Mouse (Mus musculus) liver, embryonic 14.5 days (tissue): ENCODE data around the gene Sco2. TPM values are rescaled to one million over a fixed set of nuclear protein-coding genes. Genes with fewer than 3 reads are reported as not detected.

ENCODE experiments used
- ATAC-seq: fragments of 200-750 bp; cut with Nextera tagmentation; 2 replicates; pipeline ENCODE4 v1.8.0; 2017; ENCODE audit warnings: moderate number of reproducible peaks, mild to moderate bottlenecking, moderate library complexity; ENCODE audit not compliant: insufficient read depth
- DNase-seq, 3 experiments: peaks; one replicate each; pipeline ENCODE4 v3.0.0-alpha.2; 2012 to 2013; ENCODE audit warnings: low read depth in 3 of 3, low spot score in 3 of 3
- H3K27ac ChIP-seq: fragments of 300-500 bp; sonication (generic); 2 replicates; pipeline ENCODE4 v1.5.1; 2014; ENCODE audit warnings: moderate library complexity, mild to moderate bottlenecking, control low read depth, inconsistent platforms
- H3K27me3 ChIP-seq: fragments of 300-500 bp; sonication (generic); 2 replicates; pipeline ENCODE4 v1.6.1; 2014; ENCODE audit warnings: mild to moderate bottlenecking, low read length, moderate library complexity; ENCODE audit not compliant: control insufficient read depth, insufficient read depth
- H3K36me3 ChIP-seq: fragments of 300-500 bp; sonication (generic); replicated peaks from 2 replicates; pipeline ENCODE4 v1.6.1; 2014; ENCODE audit warnings: low read depth; ENCODE audit not compliant: control insufficient read depth, insufficient read depth
- H3K4me1 ChIP-seq, 2 experiments: fragments of 200-500 bp in 1 of 2; fragments of 300-500 bp in 1 of 2; sonication (generic) in 1 of 2; replicated peaks; 2 replicates each; pipeline ENCODE4 v1.6.1; 2012 to 2014; ENCODE audit warnings: antibody characterized with exemption in 1 of 2, inconsistent platforms in 1 of 2, low read length in 1 of 2; ENCODE audit not compliant: control insufficient read depth in 2 of 2, insufficient read depth in 2 of 2
- H3K4me2 ChIP-seq: fragments of 300-500 bp; sonication (generic); 2 replicates; pipeline ENCODE4 v1.6.1; 2014; ENCODE audit warnings: low read depth, mild to moderate bottlenecking, control low read depth, moderate library complexity
- H3K4me3 ChIP-seq, 2 experiments: fragments of 200-500 bp in 1 of 2; fragments of 300-500 bp in 1 of 2; sonication (generic) in 1 of 2; 2 replicates each; pipeline ENCODE4 v1.5.1; 2012 to 2014; ENCODE audit warnings: low read depth in 2 of 2, low read length in 2 of 2, mild to moderate bottlenecking in 2 of 2, control low read depth in 1 of 2, inconsistent platforms in 1 of 2, moderate library complexity in 1 of 2; ENCODE audit not compliant: insufficient read depth in 1 of 2
- H3K9ac ChIP-seq: fragments of 300-500 bp; sonication (generic); replicated peaks from 2 replicates; pipeline ENCODE4 v1.6.1; 2014; ENCODE audit warnings: mild to moderate bottlenecking, control low read depth, moderate library complexity
- H3K9me3 ChIP-seq: fragments of 300-500 bp; sonication (generic); 2 replicates; pipeline ENCODE4 v1.6.1; 2016; ENCODE audit warnings: low read length, mixed read lengths; ENCODE audit not compliant: control insufficient read depth
- CTCF ChIP-seq: IDR thresholded peaks from 2 replicates; pipeline ENCODE4 v1.5.1; 2016; ENCODE audit warnings: antibody characterized with exemption, low read depth, control low read depth
- EP300 ChIP-seq: IDR thresholded peaks from 2 replicates; pipeline ENCODE4 v1.6.1; 2016; ENCODE audit warnings: antibody characterized with exemption, low read depth
- WGBS: fragments of 180-500 bp; shearing (Covaris S2); extraction: QIAGEN DNeasy Blood & Tissue Kit; methylation state at CpG from one replicate; pipeline ENCODE4 v1.1.7; 2014; ENCODE audit not compliant: insufficient replicate concordance; 5-methylcytosine and 5-hydroxymethylcytosine counted together
- polyA plus RNA-seq, 2 experiments: library from polyadenylated mRNA; depleted of rRNA in 1 of 2; stranded (reverse) in 1 of 2; unstranded in 1 of 2; fragments of >200 nt; fragmentation: Nextera tagmentation in 1 of 2; extraction: Ambion mirVana in 1 of 2; gene quantifications; 2 replicates each; pipeline versions ENCODE4 v1.2.1 to v1.2.3; 2012 to 2014

The Sco2 gene
- polyA plus RNA-seq, 2 experiments = 2.8 to 10.7 TPM

DNA sequence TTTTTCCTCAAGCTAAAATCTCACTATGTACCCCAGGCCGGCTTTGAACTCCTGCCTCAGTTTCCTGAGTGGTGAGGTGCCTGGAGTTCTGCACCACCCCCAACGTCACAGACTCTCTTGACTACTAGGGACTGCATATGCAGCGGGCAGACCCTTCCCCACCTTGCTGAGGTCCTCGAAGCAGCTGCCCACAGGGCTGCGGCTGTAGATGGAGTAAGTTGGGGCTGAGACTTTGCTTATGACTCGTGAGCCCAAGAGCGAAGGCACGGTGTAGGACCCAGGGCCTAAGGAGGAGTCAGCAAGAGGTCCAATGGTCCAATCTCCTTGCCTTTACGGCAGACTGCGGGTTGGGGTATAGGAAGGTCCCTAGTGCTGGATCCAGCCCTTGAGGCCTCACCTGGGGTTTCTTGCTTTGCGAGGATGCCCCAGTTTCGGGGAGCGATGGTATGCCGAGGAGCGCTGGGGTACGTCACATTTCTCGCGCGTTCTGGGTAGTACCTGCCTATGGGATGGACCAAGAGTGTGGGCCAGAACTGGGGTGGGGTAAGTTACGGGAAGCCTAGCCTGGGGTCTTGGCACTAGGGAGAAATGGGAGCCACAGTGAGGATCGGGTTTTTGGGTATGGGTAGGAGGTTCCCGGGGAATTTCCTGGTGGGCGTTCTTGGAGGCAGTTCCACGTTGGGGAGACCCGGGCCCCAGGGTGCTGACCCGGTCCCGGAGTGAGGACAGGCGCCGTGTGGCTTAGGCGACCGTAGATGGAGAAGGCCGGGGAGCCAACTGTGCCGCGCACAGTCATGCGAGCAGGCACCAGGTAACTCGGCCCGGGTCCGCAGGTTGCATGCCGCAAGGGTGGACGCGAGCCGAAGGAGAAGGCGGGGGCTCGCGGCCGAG, 4.5 kb upstream of the Sco2 start:
- H3K27me3 ChIP-seq = peaks cover 31% of the 10 kb centered on the region
- WGBS = 19% methylated on average over 46 of the region's 46 CpGs
- H3K4me3 ChIP-seq = peak overlapping the region; percentile 23 to 45; a peak in 3 of 4 replicates
- peaks cover 0 to 2% of the 10 kb centered on the region in 2 experiments; a peak in 1 of 4 replicates for H3K4me1 ChIP-seq
- H3K4me2 ChIP-seq = peak overlapping the region; percentile 71
- no peak overlapping the region for H3K27ac ChIP-seq
- no peaks in the 10 kb centered on the region for H3K9me3 ChIP-seq
- H3K9ac ChIP-seq = no peak overlapping the region; the same call in 1 of the 2 replicates
- ATAC-seq = no peak
- TF ChIP-seq CTCF (no peak), EP300 (no peak)
- H3K36me3 ChIP-seq = no peaks in the 10 kb centered on the region
- no peak for DNase-seq

GRCm38 (mm10) chr15:89377362-89377761, 3.7 kb upstream of the Sco2 start:
- Histone ChIP-seq H3K27me3 (peaks cover 31% of the 10 kb centered on the region), H3K9ac (no peak overlapping the region), H3K36me3 (peaks cover 2% of the 10 kb centered on the region), H3K27ac (no peak overlapping the region), H3K4me3 (no peak overlapping the region), H3K4me2 (no peak overlapping the region; the same call in 1 of the 2 replicates), H3K4me1 (peaks cover 0 to 4% of the 10 kb centered on the region in 2 experiments; a peak in 1 of 4 replicates), H3K9me3 (no peaks in the 10 kb centered on the region)
- ATAC-seq (no peak), DNase-seq (no peak)
- WGBS = 11% methylated on average over 18 of the region's 18 CpGs
- no peak for TF ChIP-seq CTCF
- TF ChIP-seq EP300 = no peak

- Histone ChIP-seq H3K9ac (no peak within 1 kb of the TSS), H3K27me3 (peaks cover 31% of the 10 kb centered on the region), H3K27ac (no peak within 1 kb of the TSS), H3K4me3 (no peak within 1 kb of the TSS), H3K4me1 (peaks cover 0 to 4% of the 10 kb centered on the region in 2 experiments; a peak in 1 of 4 replicates), H3K4me2 (no peak within 1 kb of the TSS; the same call in 1 of the 2 replicates), H3K9me3 (no peaks in the 10 kb centered on the region), H3K36me3 (peaks cover 6% of the 10 kb centered on the region)
- 41% methylated on average over 16 of the region's 16 CpGs for WGBS
- DNase-seq (no peak), ATAC-seq (no peak)
- TF ChIP-seq EP300 = no peak
- no peak for TF ChIP-seq CTCF
These were observed 3.3 kb upstream of the Sco2 start, which contains the start of gene Tymp for GRCm38 (mm10) chr15:89376957-89377356. TSS of gene Tymp (minus strand) at chr15:89377039.

GRCm38 (mm10) chr15:89376040-89376439, 2.4 kb upstream of the Sco2 start:
- TF ChIP-seq EP300 (no peak), CTCF (no peak)
- Histone ChIP-seq H3K27ac (no peak overlapping the region), H3K4me1 (peaks cover 0 to 4% of the 10 kb centered on the region in 2 experiments; a peak in 1 of 4 replicates), H3K36me3 (peaks cover 16% of the 10 kb centered on the region), H3K9me3 (no peaks in the 10 kb centered on the region), H3K4me3 (no peak overlapping the region), H3K27me3 (peaks cover 31% of the 10 kb centered on the region), H3K9ac (no peak overlapping the region), H3K4me2 (no peak overlapping the region)
- ATAC-seq (no peak), DNase-seq (no peak)
- 71% methylated on average over 7 of the region's 7 CpGs for WGBS

DNA sequence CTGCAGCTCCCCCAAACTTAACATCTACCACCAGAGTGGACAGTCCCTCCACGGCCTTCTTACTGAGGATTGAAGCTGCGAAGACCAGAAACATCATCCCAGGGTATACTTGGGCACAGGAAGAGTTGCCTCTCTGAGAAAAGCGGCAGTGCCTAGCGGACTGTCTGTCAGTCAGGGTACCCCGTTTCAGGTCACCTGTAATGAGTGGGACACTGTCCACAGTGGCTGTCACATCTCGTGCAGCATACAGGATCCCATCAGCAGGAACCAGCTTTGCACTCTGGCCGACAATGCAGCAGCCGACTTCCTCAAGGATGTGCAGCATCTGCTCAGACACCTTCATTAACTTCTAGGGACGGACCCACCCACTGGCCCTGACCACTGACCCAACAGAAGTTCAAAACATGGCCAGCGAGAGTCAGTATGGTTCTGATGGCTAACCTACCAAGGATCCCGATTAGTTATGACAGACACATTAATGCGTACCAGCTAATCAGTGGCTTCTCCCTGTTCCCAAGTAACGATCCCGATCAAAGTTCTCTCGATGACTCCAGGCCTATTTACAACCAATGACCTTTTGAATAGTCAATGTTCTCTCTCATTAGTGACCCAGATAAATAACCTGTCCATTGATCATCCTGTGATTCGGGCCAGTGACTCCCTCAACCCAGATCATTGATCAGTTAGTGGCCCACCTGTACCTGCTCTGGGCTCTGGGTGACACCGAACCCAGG, 1.3 kb upstream of the Sco2 start:
- Histone ChIP-seq H3K36me3 (peaks cover 26% of the 10 kb centered on the region), H3K27me3 (peaks cover 31% of the 10 kb centered on the region), H3K4me2 (peak overlapping the region; percentile 75; the same call in 1 of the 2 replicates), H3K9me3 (no peaks in the 10 kb centered on the region), H3K4me1 (peaks cover 0 to 4% of the 10 kb centered on the region in 2 experiments; a peak in 1 of 4 replicates), H3K4me3 (no peak overlapping the region), H3K9ac (no peak overlapping the region), H3K27ac (no peak overlapping the region)
- 82% methylated on average over 17 of the region's 17 CpGs for WGBS
- TF ChIP-seq CTCF (no peak), EP300 (no peak)
- ATAC-seq (no peak), DNase-seq (no peak)
